Mouse (Mus musculus) ES-E14 (cell line): ENCODE measurements at regions not wholly inside any gene's neighbourhood (a gene's known extent, or its start where the extent isn't known, plus 50 kb on each side); places are given as distances from the start of the nearest gene placed in this dataset.

ENCODE experiments used
- DNase-seq: peaks from one replicate; pipeline ENCODE4 v3.0.0-alpha.2; 2013; ENCODE audit warnings: low read depth, low spot score
- H3K27ac ChIP-seq: 2 replicates; pipeline ENCODE4 v1.5.1; 2012; ENCODE audit warnings: low read depth, mild to moderate bottlenecking, low read length, moderate library complexity, mixed read lengths; ENCODE audit not compliant: poor library complexity, insufficient read depth, severe bottlenecking
- H3K36me3 ChIP-seq: 2 replicates; pipeline ENCODE4 v1.6.1; 2012; ENCODE audit warnings: mild to moderate bottlenecking, low read length, moderate library complexity, mixed read lengths; ENCODE audit not compliant: control insufficient read depth, poor library complexity, insufficient read depth, severe bottlenecking
- H3K4me1 ChIP-seq, 2 experiments: fragments of 150-350 bp in 1 of 2; sonication (generic) in 1 of 2; 2 replicates each; pipeline ENCODE4 v1.6.1; 2012; ENCODE audit warnings: low read length in 2 of 2, mild to moderate bottlenecking in 1 of 2, mixed read lengths in 1 of 2; ENCODE audit not compliant: control insufficient read depth in 2 of 2, insufficient read depth in 2 of 2, poor library complexity in 1 of 2
- H3K4me3 ChIP-seq, 2 experiments: fragments of 150-350 bp in 1 of 2; sonication (generic) in 1 of 2; 2 replicates each; pipeline ENCODE4 v1.5.1; 2012; ENCODE audit warnings: low read length in 2 of 2, low read depth in 1 of 2, mild to moderate bottlenecking in 1 of 2, mixed read lengths in 1 of 2; ENCODE audit not compliant: insufficient read depth in 1 of 2, poor library complexity in 1 of 2, severe bottlenecking in 1 of 2
- H3K9ac ChIP-seq: 2 replicates; pipeline ENCODE4 v1.6.1; 2012; ENCODE audit warnings: low read depth, mild to moderate bottlenecking, low read length, mixed read lengths; ENCODE audit not compliant: poor library complexity, insufficient read depth, severe bottlenecking
- H3K9me3 ChIP-seq: fragments of 150-350 bp; sonication (generic); 2 replicates; pipeline ENCODE4 v1.6.1; 2012; ENCODE audit warnings: low read depth, mild to moderate bottlenecking, low read length; ENCODE audit not compliant: control insufficient read depth, insufficient read depth
- CHD2 ChIP-seq: IDR thresholded peaks from 2 replicates; pipeline ENCODE4 v1.6.1; 2014; ENCODE audit warnings: mild to moderate bottlenecking, low read depth, low read length, inconsistent platforms
- HCFC1 ChIP-seq: IDR thresholded peaks from 2 replicates; pipeline ENCODE4 v1.6.1; 2012; ENCODE audit warnings: low read length, inconsistent platforms, borderline replicate concordance; ENCODE audit not compliant: insufficient read depth
- MAFK ChIP-seq: IDR thresholded peaks from 2 replicates; pipeline ENCODE4 v1.6.1; 2014; ENCODE audit warnings: mild to moderate bottlenecking, low read depth, low read length, inconsistent platforms; ENCODE audit not compliant: insufficient read depth
- ZC3H11A ChIP-seq: IDR thresholded peaks from 2 replicates; pipeline ENCODE4 v1.6.1; 2012; ENCODE audit warnings: low read depth, mild to moderate bottlenecking, inconsistent platforms, low read length, borderline replicate concordance
- ZNF384 ChIP-seq: IDR thresholded peaks from 2 replicates; pipeline ENCODE4 v1.6.1; 2012; ENCODE audit warnings: low read depth, low read length, inconsistent platforms
- in situ Hi-C, 2 experiments: fragments of 600-800 bp; cut with MboI; formaldehyde crosslinking; loops; one replicate each; pipeline ENCODE4 v1.15.1; 2025; ENCODE audit warnings: low sequenced_read_pairs in 2 of 2, inconsistent platforms in 1 of 2; ENCODE audit not compliant: unreplicated experiment in 2 of 2

- no peak for TF ChIP-seq MAFK
- TF ChIP-seq ZNF384, result no peak
- Histone ChIP-seq H3K9me3 (no peaks in the 10 kb centered on the region), H3K4me1 (peaks cover 0 to 9% of the 10 kb centered on the region in 2 experiments; a peak in 2 of 4 replicates), H3K36me3 (no peaks in the 10 kb centered on the region), H3K4me3 (no peak overlapping the region), H3K27ac (no peak overlapping the region), H3K9ac (no peak overlapping the region)
- DNase-seq, result no peak
- in situ Hi-C loops, result no loop called here
Observed at GRCm38 (mm10) chr1:186562027-186562426, 143.8 kb downstream of the Tgfb2 start.

- Histone ChIP-seq H3K36me3 (no peaks in the 10 kb centered on the region), H3K9ac (no peak overlapping the region), H3K4me3 (no peak overlapping the region), H3K9me3 (no peaks in the 10 kb centered on the region), H3K4me1 (no peaks in the 10 kb centered on the region), H3K27ac (no peak overlapping the region)
- in situ Hi-C loops, result no loop called here
- DNase-seq, result no peak
- TF ChIP-seq HCFC1, result no peak
- TF ChIP-seq CHD2, result no peak
- no peak for TF ChIP-seq ZNF384
- TF ChIP-seq MAFK, result no peak
- TF ChIP-seq ZC3H11A, result no peak
Observed at GRCm38 (mm10) chr1:186555441-186555975, 150.3 kb downstream of the Tgfb2 start.

- no peaks in the 10 kb centered on the region for H3K4me1 ChIP-seq
- no peak overlapping the region for H3K4me3 ChIP-seq
- H3K36me3 ChIP-seq, result no peaks in the 10 kb centered on the region
- in situ Hi-C loops, result no loop called here
- H3K27ac ChIP-seq, result no peak overlapping the region
- no peak overlapping the region for H3K9ac ChIP-seq
- TF ChIP-seq CHD2, result no peak
- TF ChIP-seq HCFC1, result no peak
- no peak for TF ChIP-seq ZC3H11A
- TF ChIP-seq ZNF384, result no peak
- no peak for TF ChIP-seq MAFK
- no peak for DNase-seq
- H3K9me3 ChIP-seq, result no peaks in the 10 kb centered on the region
Observed at GRCm38 (mm10) chr1:186554520-186555010, 151.2 kb downstream of the Tgfb2 start.

- no peak for DNase-seq
- no peaks in the 10 kb centered on the region for H3K9me3 ChIP-seq
- in situ Hi-C loops, result no loop called here
- H3K27ac ChIP-seq, result no peak overlapping the region
- no peak overlapping the region for H3K9ac ChIP-seq
- no peak for TF ChIP-seq ZNF384
- no peak for TF ChIP-seq CHD2
- no peak overlapping the region for H3K4me3 ChIP-seq
- no peaks in the 10 kb centered on the region for H3K4me1 ChIP-seq
- no peaks in the 10 kb centered on the region for H3K36me3 ChIP-seq
Observed at GRCm38 (mm10) chr1:186552689-186553088, 153.1 kb downstream of the Tgfb2 start.

- Histone ChIP-seq H3K27ac (no peak overlapping the region), H3K4me3 (no peak overlapping the region), H3K9me3 (no peaks in the 10 kb centered on the region), H3K36me3 (no peaks in the 10 kb centered on the region), H3K4me1 (no peaks in the 10 kb centered on the region; a peak in 1 of 4 replicates), H3K9ac (no peak overlapping the region)
- in situ Hi-C loops, result no loop called here
- DNase-seq, result no peak
- TF ChIP-seq CHD2 (no peak), MAFK (no peak), ZC3H11A (no peak), ZNF384 (no peak), HCFC1 (no peak)
Observed at GRCm38 (mm10) chr1:186550265-186550885, 155.4 kb downstream of the Tgfb2 start.
